Mouse (Mus musculus): ENCODE measurements around the gene Snd1. TPM values are rescaled to one million over a fixed set of nuclear protein-coding genes. Genes with fewer than 3 reads are reported as not detected.

Snd1 gene
- polyA plus RNA-seq, 1 experiment from 2014 or later: 64.8 TPM

- Histone ChIP-seq H3K27ac (no peak overlapping the region), H3K79me2 (ENCODE audit: inconsistent target) (peaks cover 46% of the 10 kb centered on the region; the same call in 1 of the 2 replicates), H3K36me3 (ENCODE audit: inconsistent target) (no peaks in the 10 kb centered on the region), H3K4me3 (ENCODE audit: inconsistent target) (no peak overlapping the region)
- 100% methylated on average over 3 of the region's 3 CpGs for WGBS (ENCODE audit: missing documents)
These were observed 128.9 kb downstream of the Snd1 start for GRCm38 (mm10) chr6:28603823-28604222.

DNA sequence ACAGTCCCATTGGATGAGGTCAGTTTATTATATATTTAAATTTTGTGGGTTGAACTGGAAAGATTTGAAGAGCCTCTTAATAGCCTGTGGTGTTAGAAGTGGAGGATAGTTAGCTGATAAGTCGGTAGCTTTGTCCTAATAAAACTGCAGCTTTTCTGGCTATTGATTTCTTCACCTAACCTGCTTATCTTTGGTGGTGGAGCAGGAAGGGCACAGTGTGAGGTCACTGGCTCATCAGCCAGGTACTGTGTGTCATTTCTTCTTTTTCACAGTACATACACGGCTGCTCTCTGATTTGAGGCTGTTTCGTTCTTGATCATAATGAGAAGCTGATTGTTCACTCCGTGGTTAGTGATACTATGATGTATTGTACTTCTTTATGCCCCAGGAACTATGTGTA lies 134.4 kb downstream of the Snd1 start:
- Histone ChIP-seq H3K4me3 (ENCODE audit: inconsistent target) (no peak overlapping the region), H3K27ac (no peak overlapping the region), H3K79me2 (ENCODE audit: inconsistent target) (peaks cover 75% of the 10 kb centered on the region; the same call in 1 of the 2 replicates), H3K36me3 (ENCODE audit: inconsistent target) (no peaks in the 10 kb centered on the region)
- 92% methylated on average over 4 of the region's 4 CpGs for WGBS (ENCODE audit: missing documents)

DNA sequence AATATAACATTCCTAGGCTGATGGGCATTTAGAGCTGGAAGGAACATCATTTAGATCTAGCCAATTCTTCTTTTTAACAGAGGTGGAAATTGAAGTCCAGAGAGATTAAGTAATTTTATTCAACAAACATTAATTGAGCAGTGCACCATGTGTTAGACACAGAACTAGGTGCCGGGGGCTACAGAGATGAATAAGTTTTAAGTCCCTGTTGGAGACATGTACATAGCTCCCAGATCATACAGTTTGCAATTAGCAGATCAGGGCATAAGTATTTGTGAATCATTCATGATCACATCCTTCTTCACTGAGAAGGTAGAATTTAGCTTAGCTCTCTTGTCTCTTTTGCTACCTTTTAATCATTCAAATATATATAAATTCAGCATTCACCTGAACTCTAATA lies 135.2 kb downstream of the Snd1 start:
- peaks cover 75% of the 10 kb centered on the region; the same call in 1 of the 2 replicates for H3K79me2 ChIP-seq (ENCODE audit: inconsistent target)
- 100% methylated on average over 1 of the region's 1 CpGs for WGBS (ENCODE audit: missing documents)

DNA sequence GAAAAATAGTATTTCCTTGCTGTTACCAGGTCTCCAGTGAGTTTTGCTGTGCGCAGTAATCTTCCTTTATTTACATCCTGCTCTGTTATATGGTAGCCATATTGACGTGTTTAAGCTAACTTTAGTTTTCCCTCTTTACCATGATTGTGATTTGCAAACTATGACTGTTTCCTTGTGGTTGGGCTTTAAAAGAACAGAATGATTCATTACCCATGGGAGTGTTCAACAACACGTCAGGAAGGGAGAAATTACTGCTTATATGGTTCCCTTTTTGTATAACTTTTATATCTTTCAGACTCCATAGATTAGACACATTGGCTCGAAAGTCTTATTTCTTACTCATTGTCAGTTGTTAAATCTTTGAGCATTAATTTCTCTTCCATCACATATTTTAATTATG lies 138.5 kb downstream of the Snd1 start:
- H3K4me3 ChIP-seq (ENCODE audit: inconsistent target): no peak overlapping the region
- 58% methylated on average over 4 of the region's 4 CpGs for WGBS (ENCODE audit: missing documents)
- H3K36me3 ChIP-seq (ENCODE audit: inconsistent target): no peaks in the 10 kb centered on the region
- peaks cover 63% of the 10 kb centered on the region; the same call in 1 of the 2 replicates for H3K79me2 ChIP-seq (ENCODE audit: inconsistent target)
- peak overlapping the region; percentile 34 for H3K27ac ChIP-seq

More for the DNA sequence above, 135.2 kb downstream of the Snd1 start:
- Histone ChIP-seq H3K27ac (no peak overlapping the region), H3K36me3 (ENCODE audit: inconsistent target) (no peaks in the 10 kb centered on the region), H3K4me3 (ENCODE audit: inconsistent target) (no peak overlapping the region)

- H3K4me3 ChIP-seq (ENCODE audit: inconsistent target): no peak overlapping the region
- no peak overlapping the region for H3K27ac ChIP-seq
- H3K36me3 ChIP-seq (ENCODE audit: inconsistent target): no peaks in the 10 kb centered on the region
- WGBS (ENCODE audit: missing documents): 82% methylated on average over 4 of the region's 4 CpGs
- peaks cover 66% of the 10 kb centered on the region; the same call in 1 of the 2 replicates for H3K79me2 ChIP-seq (ENCODE audit: inconsistent target)
These were observed 139.9 kb downstream of the Snd1 start for GRCm38 (mm10) chr6:28614856-28615255.

DNA sequence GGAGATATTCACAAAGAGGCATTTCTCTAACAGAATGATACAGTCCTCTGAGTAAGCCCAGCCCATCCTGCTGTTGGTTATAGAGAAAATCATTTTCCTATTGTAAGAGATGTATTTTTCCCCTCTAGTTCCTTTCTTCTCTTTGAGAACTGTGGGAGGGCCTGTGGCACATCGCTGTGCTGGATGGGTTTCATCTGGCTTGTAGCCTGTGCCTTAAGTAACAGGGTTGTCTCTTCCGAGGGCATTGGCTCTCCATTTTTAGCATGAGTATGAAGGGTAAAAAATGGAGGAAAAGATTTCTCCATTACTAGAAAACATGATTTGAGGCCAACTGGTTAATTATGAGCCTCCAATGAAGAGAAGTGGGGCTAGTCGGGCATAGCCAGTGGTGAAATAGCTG lies 140.5 kb downstream of the Snd1 start:
- Histone ChIP-seq H3K36me3 (ENCODE audit: inconsistent target) (no peaks in the 10 kb centered on the region), H3K79me2 (ENCODE audit: inconsistent target) (peaks cover 70% of the 10 kb centered on the region; the same call in 1 of the 2 replicates), H3K27ac (no peak overlapping the region), H3K4me3 (ENCODE audit: inconsistent target) (no peak overlapping the region)
- WGBS (ENCODE audit: missing documents): 87% methylated on average over 3 of the region's 3 CpGs

- H3K79me2 ChIP-seq (ENCODE audit: inconsistent target): peaks cover 65% of the 10 kb centered on the region; the same call in 1 of the 2 replicates
- H3K36me3 ChIP-seq (ENCODE audit: inconsistent target): no peaks in the 10 kb centered on the region
- H3K27ac ChIP-seq: no peak overlapping the region
- H3K4me3 ChIP-seq (ENCODE audit: inconsistent target): no peak overlapping the region
- 74% methylated on average over 3 of the region's 3 CpGs for WGBS (ENCODE audit: missing documents)
These were observed 141.0 kb downstream of the Snd1 start for GRCm38 (mm10) chr6:28615966-28616365.

- WGBS (ENCODE audit: missing documents): 87% methylated on average over 3 of the region's 3 CpGs
- peaks cover 52% of the 10 kb centered on the region; the same call in 1 of the 2 replicates for H3K79me2 ChIP-seq (ENCODE audit: inconsistent target)
- no peak overlapping the region for H3K4me3 ChIP-seq (ENCODE audit: inconsistent target)
- H3K27ac ChIP-seq: no peak overlapping the region
- no peaks in the 10 kb centered on the region for H3K36me3 ChIP-seq (ENCODE audit: inconsistent target)
These were observed 143.4 kb downstream of the Snd1 start for GRCm38 (mm10) chr6:28618299-28618698.

- Histone ChIP-seq H3K36me3 (ENCODE audit: inconsistent target) (no peaks in the 10 kb centered on the region), H3K27ac (no peak overlapping the region), H3K79me2 (ENCODE audit: inconsistent target) (peaks cover 54% of the 10 kb centered on the region; the same call in 1 of the 2 replicates), H3K4me3 (ENCODE audit: inconsistent target) (no peak overlapping the region)
- WGBS (ENCODE audit: missing documents): 84% methylated on average over 7 of the region's 7 CpGs
These were observed 143.8 kb downstream of the Snd1 start for GRCm38 (mm10) chr6:28618751-28619153.

GRCm38 (mm10) chr6:28621431-28621830 lies 146.5 kb downstream of the Snd1 start:
- Histone ChIP-seq H3K36me3 (ENCODE audit: inconsistent target) (no peaks in the 10 kb centered on the region), H3K27ac (peak overlapping the region; percentile 92), H3K79me2 (ENCODE audit: inconsistent target) (peaks cover 39% of the 10 kb centered on the region; the same call in 1 of the 2 replicates), H3K4me3 (ENCODE audit: inconsistent target) (no peak overlapping the region)
- 89% methylated on average over 4 of the region's 4 CpGs for WGBS (ENCODE audit: missing documents)

DNA sequence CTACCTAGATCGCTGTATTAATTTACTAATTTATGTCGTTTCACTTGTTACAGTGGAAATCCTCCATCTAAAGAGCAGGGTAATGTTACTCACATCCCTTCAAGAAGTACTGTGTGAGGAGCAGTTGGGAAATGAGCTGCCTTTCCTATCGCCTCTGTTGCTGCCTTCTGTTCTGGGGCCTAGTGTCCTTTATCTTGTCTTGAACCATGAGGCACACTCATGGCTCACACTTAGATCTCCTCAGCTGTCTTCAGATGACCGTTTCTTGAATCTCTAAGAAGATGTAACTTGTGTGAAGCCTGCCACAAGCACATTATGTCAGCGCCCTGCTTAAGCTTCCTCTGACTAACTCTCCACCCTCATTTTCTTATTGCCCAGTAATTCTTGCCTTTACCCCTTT lies 147.0 kb downstream of the Snd1 start:
- 95% methylated on average over 5 of the region's 5 CpGs for WGBS (ENCODE audit: missing documents)
- no peak overlapping the region for H3K4me3 ChIP-seq (ENCODE audit: inconsistent target)
- H3K79me2 ChIP-seq (ENCODE audit: inconsistent target): peaks cover 36% of the 10 kb centered on the region; the same call in 1 of the 2 replicates
- H3K36me3 ChIP-seq (ENCODE audit: inconsistent target): no peaks in the 10 kb centered on the region
- H3K27ac ChIP-seq: peak overlapping the region; percentile 92

DNA sequence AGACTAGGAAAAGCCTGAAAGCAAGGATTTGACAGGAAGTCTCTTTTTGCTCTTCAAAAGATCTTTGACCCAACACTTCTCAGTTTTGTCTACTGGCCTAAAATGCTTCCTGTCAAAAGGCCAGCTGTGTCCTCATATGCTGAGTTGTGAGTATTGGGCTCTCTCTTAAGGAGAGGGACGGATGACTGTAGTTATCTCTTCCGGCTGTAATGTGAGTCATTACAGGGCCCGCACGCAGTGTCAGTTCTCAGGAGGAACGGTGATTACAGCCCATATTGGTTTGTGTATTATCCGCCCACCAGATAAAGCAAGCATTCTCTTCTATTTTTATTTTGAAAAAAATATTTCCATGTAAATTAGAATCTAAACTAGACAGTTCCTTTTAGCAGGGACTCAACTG lies 147.6 kb downstream of the Snd1 start:
- no peak overlapping the region for H3K4me3 ChIP-seq (ENCODE audit: inconsistent target)
- peak overlapping the region; percentile 92 for H3K27ac ChIP-seq
- H3K36me3 ChIP-seq (ENCODE audit: inconsistent target): no peaks in the 10 kb centered on the region
- peaks cover 35% of the 10 kb centered on the region; the same call in 1 of the 2 replicates for H3K79me2 ChIP-seq (ENCODE audit: inconsistent target)
- WGBS (ENCODE audit: missing documents): 42% methylated on average over 6 of the region's 6 CpGs

DNA sequence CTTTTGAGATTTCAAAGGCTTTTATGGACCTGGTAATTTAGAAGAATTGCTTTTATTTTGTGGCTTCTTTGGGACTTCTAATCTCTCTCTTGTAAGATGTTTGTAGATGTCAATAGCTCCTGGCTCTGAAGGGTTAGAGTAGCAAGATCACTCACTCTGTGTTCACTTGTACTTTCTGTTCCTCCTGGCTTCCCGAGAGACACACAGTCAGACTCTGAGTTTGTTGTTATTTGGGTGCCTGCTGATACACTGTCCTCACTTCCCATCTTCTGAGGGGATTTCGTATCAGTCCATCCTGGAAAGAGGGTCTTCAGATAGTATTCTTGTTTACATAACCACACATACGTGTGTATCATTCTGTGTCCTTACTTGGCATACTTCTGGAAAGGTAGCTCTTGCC lies 148.0 kb downstream of the Snd1 start:
- Histone ChIP-seq H3K4me3 (ENCODE audit: inconsistent target) (no peak overlapping the region), H3K36me3 (ENCODE audit: inconsistent target) (no peaks in the 10 kb centered on the region), H3K27ac (peak overlapping the region; percentile 92), H3K79me2 (ENCODE audit: inconsistent target) (peaks cover 30% of the 10 kb centered on the region; the same call in 1 of the 2 replicates)
- 75% methylated on average over 3 of the region's 3 CpGs for WGBS (ENCODE audit: missing documents)

DNA sequence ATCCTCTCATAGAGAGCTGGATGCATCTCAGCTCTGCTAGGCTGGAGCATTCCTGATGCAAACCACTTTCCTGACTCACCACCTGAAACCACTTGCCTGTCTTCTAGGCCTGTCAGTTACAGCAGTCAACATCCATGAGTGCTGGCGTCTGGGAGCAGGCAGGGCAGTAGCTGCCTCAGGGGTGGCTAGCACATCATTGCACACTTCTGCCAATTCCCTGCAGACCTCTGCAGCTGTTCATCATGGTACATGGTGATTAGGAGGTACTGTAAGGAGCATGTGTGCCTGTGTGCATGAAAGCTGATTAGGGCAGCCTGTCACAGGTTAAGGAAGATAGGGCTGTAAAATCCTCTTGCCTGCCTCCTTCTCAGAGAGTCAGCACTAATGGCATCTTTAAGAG lies 153.5 kb downstream of the Snd1 start:
- WGBS (ENCODE audit: missing documents): 85% methylated on average over 1 of the region's 1 CpGs
- no peaks in the 10 kb centered on the region for H3K36me3 ChIP-seq (ENCODE audit: inconsistent target)

GRCm38 (mm10) chr6:28629866-28630265 lies 154.9 kb downstream of the Snd1 start:
- Histone ChIP-seq H3K27ac (no peak overlapping the region), H3K36me3 (ENCODE audit: inconsistent target) (no peaks in the 10 kb centered on the region), H3K4me3 (ENCODE audit: inconsistent target) (no peak overlapping the region), H3K79me2 (ENCODE audit: inconsistent target) (peaks cover 2% of the 10 kb centered on the region; the same call in 1 of the 2 replicates)
- 91% methylated on average over 2 of the region's 2 CpGs for WGBS (ENCODE audit: missing documents)

More for the DNA sequence above, 153.5 kb downstream of the Snd1 start:
- peaks cover 8% of the 10 kb centered on the region; the same call in 1 of the 2 replicates for H3K79me2 ChIP-seq (ENCODE audit: inconsistent target)
- no peak overlapping the region for H3K4me3 ChIP-seq (ENCODE audit: inconsistent target)
- no peak overlapping the region for H3K27ac ChIP-seq

DNA sequence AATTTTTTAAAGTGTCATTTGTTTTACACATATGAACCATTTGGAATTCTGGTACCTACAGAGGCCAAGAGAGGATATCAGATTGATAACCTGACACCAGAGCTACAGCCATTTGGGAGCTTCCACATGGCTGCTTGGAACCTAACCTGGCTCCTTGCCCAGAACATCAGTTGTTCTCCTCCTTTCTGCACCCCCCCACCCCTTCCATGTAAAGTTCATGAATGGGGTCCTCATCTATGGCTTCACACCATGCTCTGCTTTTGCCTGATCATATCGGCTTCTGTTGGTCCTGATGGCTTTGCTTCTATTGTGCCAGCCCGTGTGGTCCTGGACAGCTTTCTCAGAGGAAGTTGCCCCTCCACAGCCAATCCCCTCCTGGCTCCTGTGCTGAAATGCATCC lies 156.0 kb downstream of the Snd1 start:
- H3K4me3 ChIP-seq (ENCODE audit: inconsistent target): no peak overlapping the region
- no peak overlapping the region for H3K27ac ChIP-seq
- WGBS (ENCODE audit: missing documents): 93% methylated on average over 2 of the region's 2 CpGs
- peaks cover 13% of the 10 kb centered on the region; the same call in 1 of the 2 replicates for H3K79me2 ChIP-seq (ENCODE audit: inconsistent target)
- no peaks in the 10 kb centered on the region for H3K36me3 ChIP-seq (ENCODE audit: inconsistent target)

All from macrophage (primary cell).